Mouse (Mus musculus): Measurements from ENCODE around the gene Ankrd28. TPM values are rescaled to one million over a fixed set of nuclear protein-coding genes. Genes with fewer than 3 reads are reported as not detected.

Ankrd28 gene
- polyA plus RNA-seq, 1 experiment from 2014 or later, result 12.1 TPM

GRCm38 (mm10) chr14:31669642-31670490 lies 160.6 kb downstream of the Ankrd28 start:
- no peak overlapping the region for H3K9ac ChIP-seq (replicated peaks; ENCODE audit: low read depth, low read length)
- H3K4me2 ChIP-seq (replicated peaks; ENCODE audit: low read depth, low read length), result no peak overlapping the region
- peaks cover 17% of the 10 kb centered on the region for H3K4me1 ChIP-seq (ENCODE audit: control insufficient read depth, insufficient read depth, low read length)
- no peak for ATAC-seq (ENCODE audit: insufficient number of reproducible peaks, insufficient read depth, low FRiP score, low read depth)
- no peak overlapping the region for H3K4me3 ChIP-seq (ENCODE audit: low read depth, low read length)
- no peaks in the 10 kb centered on the region for H3K9me3 ChIP-seq (ENCODE audit: control insufficient read depth, low read depth, low read length)
- H3K36me3 ChIP-seq (ENCODE audit: control insufficient read depth, insufficient read depth, low read length), result peaks cover 6% of the 10 kb centered on the region
- H3K27ac ChIP-seq (ENCODE audit: low read length), result peak overlapping the region; percentile 68; the same call in 1 of the 2 replicates
- WGBS, result 76% methylated on average over 15 of the region's 15 CpGs
- no peaks in the 10 kb centered on the region for H3K27me3 ChIP-seq (ENCODE audit: control insufficient read depth, insufficient read depth, low read length)

GRCm38 (mm10) chr14:31669161-31669611 lies 161.3 kb downstream of the Ankrd28 start:
- H3K9ac ChIP-seq (replicated peaks; ENCODE audit: low read depth, low read length), result no peak overlapping the region
- ATAC-seq (ENCODE audit: insufficient number of reproducible peaks, insufficient read depth, low FRiP score, low read depth), result no peak
- H3K4me3 ChIP-seq (ENCODE audit: low read depth, low read length), result no peak overlapping the region

GRCm38 (mm10) chr14:31668326-31668725 lies 162.1 kb downstream of the Ankrd28 start:
- Histone ChIP-seq H3K9me3 (ENCODE audit: control insufficient read depth, low read depth, low read length) (no peaks in the 10 kb centered on the region), H3K27ac (ENCODE audit: low read length) (no peak overlapping the region; the same call in 1 of the 2 replicates), H3K27me3 (ENCODE audit: control insufficient read depth, insufficient read depth, low read length) (no peaks in the 10 kb centered on the region), H3K4me3 (ENCODE audit: low read depth, low read length) (no peak overlapping the region), H3K4me1 (ENCODE audit: control insufficient read depth, insufficient read depth, low read length) (peaks cover 32% of the 10 kb centered on the region), H3K36me3 (ENCODE audit: control insufficient read depth, insufficient read depth, low read length) (peaks cover 6% of the 10 kb centered on the region), H3K4me2 (replicated peaks; ENCODE audit: low read depth, low read length) (no peak overlapping the region), H3K9ac (replicated peaks; ENCODE audit: low read depth, low read length) (no peak overlapping the region)
- 85% methylated on average over 13 of the region's 13 CpGs for WGBS
- ATAC-seq (ENCODE audit: insufficient number of reproducible peaks, insufficient read depth, low FRiP score, low read depth), result no peak

More at GRCm38 (mm10) chr14:31669161-31669611, 161.3 kb downstream of the Ankrd28 start:
- Histone ChIP-seq H3K27ac (ENCODE audit: low read length) (peak overlapping the region; percentile 68; the same call in 1 of the 2 replicates), H3K36me3 (ENCODE audit: control insufficient read depth, insufficient read depth, low read length) (peaks cover 6% of the 10 kb centered on the region), H3K9me3 (ENCODE audit: control insufficient read depth, low read depth, low read length) (no peaks in the 10 kb centered on the region), H3K27me3 (ENCODE audit: control insufficient read depth, insufficient read depth, low read length) (no peaks in the 10 kb centered on the region), H3K4me2 (replicated peaks; ENCODE audit: low read depth, low read length) (no peak overlapping the region), H3K4me1 (ENCODE audit: control insufficient read depth, insufficient read depth, low read length) (peaks cover 24% of the 10 kb centered on the region)
- 59% methylated on average over 13 of the region's 13 CpGs for WGBS

GRCm38 (mm10) chr14:31667741-31668140 lies 162.7 kb downstream of the Ankrd28 start:
- 86% methylated on average over 6 of the region's 6 CpGs for WGBS
- Histone ChIP-seq H3K4me2 (replicated peaks; ENCODE audit: low read depth, low read length) (no peak overlapping the region), H3K27me3 (ENCODE audit: control insufficient read depth, insufficient read depth, low read length) (no peaks in the 10 kb centered on the region), H3K9me3 (ENCODE audit: control insufficient read depth, low read depth, low read length) (no peaks in the 10 kb centered on the region), H3K4me1 (ENCODE audit: control insufficient read depth, insufficient read depth, low read length) (peaks cover 38% of the 10 kb centered on the region), H3K36me3 (ENCODE audit: control insufficient read depth, insufficient read depth, low read length) (peaks cover 6% of the 10 kb centered on the region), H3K27ac (ENCODE audit: low read length) (no peak overlapping the region), H3K4me3 (ENCODE audit: low read depth, low read length) (no peak overlapping the region), H3K9ac (replicated peaks; ENCODE audit: low read depth, low read length) (no peak overlapping the region)
- ATAC-seq (ENCODE audit: insufficient number of reproducible peaks, insufficient read depth, low FRiP score, low read depth), result no peak

- Histone ChIP-seq H3K4me3 (ENCODE audit: low read depth, low read length) (no peak overlapping the region), H3K9me3 (ENCODE audit: control insufficient read depth, low read depth, low read length) (no peaks in the 10 kb centered on the region), H3K36me3 (ENCODE audit: control insufficient read depth, insufficient read depth, low read length) (peaks cover 6% of the 10 kb centered on the region), H3K27me3 (ENCODE audit: control insufficient read depth, insufficient read depth, low read length) (no peaks in the 10 kb centered on the region), H3K9ac (replicated peaks; ENCODE audit: low read depth, low read length) (no peak overlapping the region), H3K4me2 (replicated peaks; ENCODE audit: low read depth, low read length) (no peak overlapping the region), H3K27ac (ENCODE audit: low read length) (no peak overlapping the region), H3K4me1 (ENCODE audit: control insufficient read depth, insufficient read depth, low read length) (peaks cover 44% of the 10 kb centered on the region)
- 92% methylated on average over 28 of the region's 28 CpGs for WGBS
- no peak for ATAC-seq (ENCODE audit: insufficient number of reproducible peaks, insufficient read depth, low FRiP score, low read depth)
Measured at GRCm38 (mm10) chr14:31666931-31667705, 163.3 kb downstream of the Ankrd28 start.

GRCm38 (mm10) chr14:31665566-31665940 lies 164.9 kb downstream of the Ankrd28 start:
- Histone ChIP-seq H3K4me2 (replicated peaks; ENCODE audit: low read depth, low read length) (no peak overlapping the region), H3K9me3 (ENCODE audit: control insufficient read depth, low read depth, low read length) (no peaks in the 10 kb centered on the region), H3K4me1 (ENCODE audit: control insufficient read depth, insufficient read depth, low read length) (peaks cover 52% of the 10 kb centered on the region), H3K27me3 (ENCODE audit: control insufficient read depth, insufficient read depth, low read length) (no peaks in the 10 kb centered on the region), H3K4me3 (ENCODE audit: low read depth, low read length) (no peak overlapping the region), H3K36me3 (ENCODE audit: control insufficient read depth, insufficient read depth, low read length) (peaks cover 6% of the 10 kb centered on the region), H3K27ac (ENCODE audit: low read length) (peak overlapping the region; percentile 61), H3K9ac (replicated peaks; ENCODE audit: low read depth, low read length) (no peak overlapping the region)
- 59% methylated on average over 4 of the region's 4 CpGs for WGBS
- no peak for ATAC-seq (ENCODE audit: insufficient number of reproducible peaks, insufficient read depth, low FRiP score, low read depth)

GRCm38 (mm10) chr14:31664903-31665565 lies 165.4 kb downstream of the Ankrd28 start:
- Histone ChIP-seq H3K36me3 (ENCODE audit: control insufficient read depth, insufficient read depth, low read length) (peaks cover 6% of the 10 kb centered on the region), H3K27me3 (ENCODE audit: control insufficient read depth, insufficient read depth, low read length) (no peaks in the 10 kb centered on the region), H3K4me1 (ENCODE audit: control insufficient read depth, insufficient read depth, low read length) (peaks cover 57% of the 10 kb centered on the region), H3K9me3 (ENCODE audit: control insufficient read depth, low read depth, low read length) (no peaks in the 10 kb centered on the region), H3K9ac (replicated peaks; ENCODE audit: low read depth, low read length) (no peak overlapping the region), H3K4me2 (replicated peaks; ENCODE audit: low read depth, low read length) (no peak overlapping the region), H3K4me3 (ENCODE audit: low read depth, low read length) (no peak overlapping the region), H3K27ac (ENCODE audit: low read length) (peak overlapping the region; percentile 61; the same call in 1 of the 2 replicates)
- no peak for ATAC-seq (ENCODE audit: insufficient number of reproducible peaks, insufficient read depth, low FRiP score, low read depth)
- WGBS, result 33% methylated on average over 12 of the region's 12 CpGs

Measured in stomach, embryonic 14.5 days (tissue).